Mouse (Mus musculus) hindbrain, embryonic 16.5 days (tissue): ENCODE measurements around the gene Usp40. TPM values are rescaled to one million over a fixed set of nuclear protein-coding genes. Genes with fewer than 3 reads are reported as not detected.

Experiments used
- ATAC-seq: fragments of 200-750 bp; cut with Nextera tagmentation; 2 replicates; pipeline ENCODE4 v1.8.0; 2017; ENCODE audit warnings: moderate TSS enrichment, moderate library complexity
- H3K27ac ChIP-seq: fragments of 300-500 bp; sonication (generic); 2 replicates; pipeline ENCODE4 v1.5.1; 2014; ENCODE audit warnings: low read depth, mild to moderate bottlenecking, control low read depth, low read length, moderate library complexity
- H3K27me3 ChIP-seq: fragments of 300-500 bp; sonication (generic); replicated peaks from 2 replicates; pipeline ENCODE4 v1.6.1; 2014; ENCODE audit warnings: low read length; ENCODE audit not compliant: control insufficient read depth, insufficient read depth
- H3K36me3 ChIP-seq: fragments of 300-500 bp; sonication (generic); 2 replicates; pipeline ENCODE4 v1.6.1; 2014; ENCODE audit warnings: mild to moderate bottlenecking, low read length, moderate library complexity, mixed read lengths; ENCODE audit not compliant: control insufficient read depth, insufficient read depth
- H3K4me1 ChIP-seq: fragments of 300-500 bp; sonication (generic); 2 replicates; pipeline ENCODE4 v1.6.1; 2014; ENCODE audit warnings: low read depth, low read length; ENCODE audit not compliant: control insufficient read depth, insufficient read depth
- H3K4me2 ChIP-seq: fragments of 300-500 bp; sonication (generic); 2 replicates; pipeline ENCODE4 v1.6.1; 2014; ENCODE audit warnings: mild to moderate bottlenecking, low read length, control low read depth, moderate library complexity
- H3K4me3 ChIP-seq: fragments of 300-500 bp; sonication (generic); 2 replicates; pipeline ENCODE4 v1.5.1; 2014; ENCODE audit warnings: mild to moderate bottlenecking, low read length, control low read depth, moderate library complexity
- H3K9ac ChIP-seq: fragments of 300-500 bp; sonication (generic); 2 replicates; pipeline ENCODE4 v1.6.1; 2014; ENCODE audit warnings: low read depth, mild to moderate bottlenecking, control low read depth, low read length, moderate library complexity
- H3K9me3 ChIP-seq: fragments of 300-500 bp; sonication (generic); 2 replicates; pipeline ENCODE4 v1.6.1; 2014; ENCODE audit warnings: mild to moderate bottlenecking, low read length, moderate library complexity; ENCODE audit not compliant: control insufficient read depth
- WGBS: fragments of 180-500 bp; shearing (Covaris S2); extraction: QIAGEN DNeasy Blood & Tissue Kit; methylation state at CpG from one replicate; pipeline ENCODE4 v1.1.7; 2014; 5-methylcytosine and 5-hydroxymethylcytosine counted together
- polyA plus RNA-seq: library from polyadenylated mRNA; unstranded; fragments of >200 nt; fragmentation: Nextera tagmentation; extraction: Ambion mirVana; gene quantifications from 2 replicates; pipeline ENCODE4 v1.2.1, GENCODE M21; 2015

Usp40 gene
- polyA plus RNA-seq, 1 experiment from 2014 or later = 17.8 TPM

GRCm38 (mm10) chr1:87910428-87910827 is 97.9 kb downstream of the Usp40 start:
- Histone ChIP-seq H3K27me3 (no peaks in the 10 kb centered on the region), H3K4me3 (no peak overlapping the region), H3K27ac (no peak overlapping the region), H3K4me2 (no peak overlapping the region), H3K4me1 (no peaks in the 10 kb centered on the region; the same call in 1 of the 2 replicates), H3K9ac (no peak overlapping the region), H3K36me3 (no peaks in the 10 kb centered on the region), H3K9me3 (no peaks in the 10 kb centered on the region)
- ATAC-seq = no peak
- 79% methylated on average over 1 of the region's 1 CpGs for WGBS

DNA sequence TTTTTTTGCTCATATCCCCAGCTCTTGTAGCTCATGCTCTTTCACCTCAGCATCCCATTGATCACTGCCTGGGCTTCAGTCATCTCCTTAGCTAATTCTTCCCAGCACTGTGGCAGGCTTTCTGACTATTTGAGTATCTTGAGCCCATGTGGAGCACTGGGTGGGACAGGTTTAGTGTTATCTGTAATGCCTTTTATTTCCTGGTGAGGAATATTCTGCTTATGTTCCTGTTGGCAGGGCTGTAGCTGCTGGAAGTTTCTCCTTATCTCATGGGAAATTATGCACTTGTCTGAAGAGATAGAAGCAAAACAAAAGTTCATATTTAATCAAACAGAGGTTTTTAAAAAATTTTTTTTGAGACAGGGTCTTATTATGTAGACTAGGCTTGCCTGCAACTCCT is 98.8 kb downstream of the Usp40 start:
- H3K4me2 ChIP-seq = no peak overlapping the region
- H3K27ac ChIP-seq = no peak overlapping the region
- H3K4me1 ChIP-seq = no peaks in the 10 kb centered on the region; the same call in 1 of the 2 replicates
- ATAC-seq = no peak
- no peaks in the 10 kb centered on the region for H3K9me3 ChIP-seq
- H3K9ac ChIP-seq = no peak overlapping the region
- H3K36me3 ChIP-seq = no peaks in the 10 kb centered on the region
- no peak overlapping the region for H3K4me3 ChIP-seq
- H3K27me3 ChIP-seq = no peaks in the 10 kb centered on the region

- WGBS = 88% methylated on average over 3 of the region's 3 CpGs
- Histone ChIP-seq H3K4me3 (no peak overlapping the region), H3K4me2 (no peak overlapping the region), H3K9me3 (no peaks in the 10 kb centered on the region), H3K27me3 (no peaks in the 10 kb centered on the region), H3K36me3 (no peaks in the 10 kb centered on the region), H3K27ac (no peak overlapping the region), H3K9ac (no peak overlapping the region), H3K4me1 (no peaks in the 10 kb centered on the region; the same call in 1 of the 2 replicates)
- no peak for ATAC-seq
These were observed 99.6 kb downstream of the Usp40 start for GRCm38 (mm10) chr1:87908736-87909135.

DNA sequence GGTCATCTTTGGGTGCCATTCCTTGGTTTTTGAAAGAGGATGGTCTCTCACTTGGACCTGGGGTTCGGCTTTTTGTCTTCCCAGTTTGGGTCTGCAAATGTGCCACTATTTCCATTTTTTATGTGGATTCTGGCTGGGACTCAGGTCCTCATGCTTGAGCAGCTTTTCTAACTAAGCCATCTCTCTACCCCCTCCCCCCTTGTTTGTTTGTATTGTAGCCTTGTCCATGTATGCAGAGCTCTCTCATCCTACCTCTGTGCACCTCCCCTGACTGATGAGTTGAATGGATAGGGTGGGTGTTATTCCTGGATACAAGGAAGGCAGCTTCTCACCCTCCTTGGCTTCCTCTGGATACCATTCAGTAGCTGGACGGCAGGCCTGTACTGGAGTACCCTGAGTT is 100.3 kb downstream of the Usp40 start:
- H3K4me1 ChIP-seq = no peaks in the 10 kb centered on the region

GRCm38 (mm10) chr1:87906361-87906956 is 101.9 kb downstream of the Usp40 start:
- no peaks in the 10 kb centered on the region for H3K9me3 ChIP-seq
- no peaks in the 10 kb centered on the region for H3K4me1 ChIP-seq
- ATAC-seq = no peak
- no peak overlapping the region for H3K9ac ChIP-seq
- no peak overlapping the region for H3K27ac ChIP-seq
- no peaks in the 10 kb centered on the region for H3K27me3 ChIP-seq
- WGBS = 89% methylated on average over 5 of the region's 5 CpGs
- H3K36me3 ChIP-seq = no peaks in the 10 kb centered on the region
- no peak overlapping the region for H3K4me3 ChIP-seq
- no peak overlapping the region for H3K4me2 ChIP-seq

More for the DNA sequence above, 100.3 kb downstream of the Usp40 start:
- Histone ChIP-seq H3K9me3 (no peaks in the 10 kb centered on the region), H3K27ac (no peak overlapping the region), H3K9ac (no peak overlapping the region), H3K4me3 (no peak overlapping the region), H3K4me2 (no peak overlapping the region), H3K27me3 (no peaks in the 10 kb centered on the region), H3K36me3 (no peaks in the 10 kb centered on the region)
- no peak for ATAC-seq
- WGBS = 95% methylated on average over 2 of the region's 2 CpGs

DNA sequence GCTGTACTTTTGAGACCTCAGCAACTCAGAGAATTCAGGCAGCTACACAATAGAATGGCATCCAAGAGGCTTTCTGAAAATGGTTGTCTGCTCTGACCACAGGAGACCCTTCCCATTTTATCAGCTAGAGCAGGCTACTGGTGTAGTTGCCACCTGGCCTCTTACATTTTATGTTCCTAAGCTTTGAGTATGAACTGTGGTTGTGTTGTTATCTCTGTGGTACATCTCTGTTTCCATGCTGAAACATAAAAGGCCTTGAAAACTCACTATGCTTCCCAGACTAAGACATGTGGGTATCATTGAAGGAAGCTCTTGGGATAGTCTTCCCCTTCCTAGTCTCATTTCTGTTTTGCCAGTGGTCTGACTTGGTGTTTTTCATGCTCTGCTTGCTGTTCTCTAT is 106.2 kb downstream of the Usp40 start:
- Histone ChIP-seq H3K27me3 (no peaks in the 10 kb centered on the region), H3K27ac (no peak overlapping the region), H3K4me2 (no peak overlapping the region), H3K4me3 (no peak overlapping the region), H3K9me3 (no peaks in the 10 kb centered on the region), H3K9ac (no peak overlapping the region), H3K36me3 (no peaks in the 10 kb centered on the region), H3K4me1 (no peaks in the 10 kb centered on the region)
- no peak for ATAC-seq

DNA sequence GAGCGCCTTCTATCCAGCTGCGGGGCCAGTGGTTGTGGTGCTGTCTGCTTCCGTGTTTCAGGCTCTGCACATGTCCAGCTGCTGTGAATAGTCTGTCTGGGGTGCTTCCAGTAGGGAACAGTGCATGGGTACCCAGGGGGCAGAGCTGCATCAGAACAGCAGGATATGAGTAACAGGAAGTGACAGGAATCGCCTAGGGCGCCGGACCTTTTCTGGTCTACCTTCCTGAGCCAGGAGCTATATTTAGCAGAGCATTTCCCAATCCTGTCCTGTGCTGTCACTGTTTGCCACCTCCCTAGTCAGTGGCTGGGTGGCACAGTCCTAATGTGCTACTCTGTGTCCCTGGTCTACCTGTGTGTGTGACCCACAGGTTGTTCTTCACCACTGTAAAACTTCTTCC is 107.4 kb downstream of the Usp40 start:
- H3K4me3 ChIP-seq = no peak overlapping the region
- no peak for ATAC-seq
- no peak overlapping the region for H3K27ac ChIP-seq
- H3K36me3 ChIP-seq = no peaks in the 10 kb centered on the region
- H3K27me3 ChIP-seq = no peaks in the 10 kb centered on the region
- WGBS = 89% methylated on average over 6 of the region's 6 CpGs
- H3K4me2 ChIP-seq = no peak overlapping the region
- no peak overlapping the region for H3K9ac ChIP-seq
- H3K4me1 ChIP-seq = no peaks in the 10 kb centered on the region
- no peaks in the 10 kb centered on the region for H3K9me3 ChIP-seq

- Histone ChIP-seq H3K36me3 (no peaks in the 10 kb centered on the region), H3K4me1 (no peaks in the 10 kb centered on the region), H3K4me3 (no peak overlapping the region), H3K9me3 (no peaks in the 10 kb centered on the region), H3K27ac (no peak overlapping the region), H3K27me3 (no peaks in the 10 kb centered on the region), H3K4me2 (no peak overlapping the region), H3K9ac (no peak overlapping the region)
- ATAC-seq = no peak
- 94% methylated on average over 2 of the region's 2 CpGs for WGBS
These were observed 108.7 kb downstream of the Usp40 start for GRCm38 (mm10) chr1:87899701-87900100.

DNA sequence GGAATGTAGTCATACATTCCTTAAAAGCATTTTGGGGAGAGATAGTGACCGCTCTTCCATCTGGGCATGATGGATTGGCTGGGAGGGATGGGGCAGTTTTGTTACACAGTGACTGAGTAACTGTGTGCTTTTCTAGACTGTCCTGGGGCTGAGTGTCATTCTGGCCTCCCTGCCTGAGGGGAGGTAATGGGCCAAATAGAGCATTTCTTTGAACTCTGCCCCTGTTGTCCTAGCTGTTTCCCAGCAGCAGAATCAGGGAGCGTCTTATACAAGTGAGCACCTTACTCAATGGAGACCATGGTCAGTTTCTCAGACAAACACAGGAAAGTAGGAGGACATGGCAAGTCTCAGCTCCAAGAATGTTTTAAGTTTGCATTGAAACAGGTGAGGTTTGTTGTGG is 111.4 kb downstream of the Usp40 start:
- Histone ChIP-seq H3K9me3 (no peaks in the 10 kb centered on the region), H3K4me2 (no peak overlapping the region), H3K27ac (no peak overlapping the region), H3K9ac (no peak overlapping the region), H3K4me3 (no peak overlapping the region), H3K27me3 (no peaks in the 10 kb centered on the region), H3K4me1 (no peaks in the 10 kb centered on the region), H3K36me3 (no peaks in the 10 kb centered on the region)
- no peak for ATAC-seq
- WGBS = 93% methylated on average over 2 of the region's 2 CpGs
